Mouse (Mus musculus): ENCODE measurements around the gene Rbfox1.

DNA sequence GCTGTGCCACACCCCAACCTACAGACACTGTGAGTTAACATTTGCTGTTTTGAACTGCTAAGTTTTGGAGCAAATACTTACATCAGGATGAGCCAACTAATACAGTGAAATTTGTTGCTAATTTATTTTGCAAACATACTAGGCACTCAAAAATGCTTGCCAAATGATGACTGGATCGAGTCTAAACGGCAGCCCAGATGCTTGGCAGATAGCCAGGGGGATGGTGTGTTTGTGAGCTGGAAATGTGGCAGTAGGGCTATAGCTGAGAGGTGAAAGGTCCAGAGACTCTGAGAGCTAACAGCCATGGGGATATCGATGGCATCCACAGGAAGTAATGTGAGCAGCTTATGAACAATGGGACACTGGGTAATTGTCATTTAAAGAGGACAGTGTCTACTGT, 14.8 kb upstream of the Rbfox1 start:
- TF ChIP-seq CTCF (IDR thresholded peaks at IDR 0.05; ENCODE audit: insufficient read depth, low read depth, low read length), result no peak
- TF ChIP-seq POLR2A (IDR thresholded peaks at IDR 0.05; ENCODE audit: insufficient read depth, low read depth, low read length), result no peak

Data from olfactory bulb, adult 2 months (tissue).